Mouse (Mus musculus): ENCODE results near the gene Ppp2r5e. TPM values are rescaled to one million over a fixed set of nuclear protein-coding genes. Genes with fewer than 3 reads are reported as not detected.

The Ppp2r5e gene
- polyA plus RNA-seq, 1 experiment = 16.9 TPM

GRCm38 (mm10) chr12:75528857-75529808 is 66.9 kb downstream of the Ppp2r5e start:
- no peak overlapping the region for H3K27ac ChIP-seq (ENCODE audit: control insufficient read depth, insufficient read depth, low read depth, low read length, poor library complexity)
- H3K4me3 ChIP-seq (replicated peaks; ENCODE audit: control insufficient read depth, low read depth, low read length) = no peak overlapping the region
- TF ChIP-seq CTCF (IDR thresholded peaks at IDR 0.05; ENCODE audit: control insufficient read depth, insufficient read depth, low read length) (no peak), POLR2A (IDR thresholded peaks at IDR 0.05; ENCODE audit: borderline replicate concordance, control insufficient read depth, low read depth, low read length) (no peak)
- H3K4me1 ChIP-seq (ENCODE audit: control insufficient read depth, insufficient read depth, low read length) = peaks cover 1% of the 10 kb centered on the region; the same call in 1 of the 2 replicates
- 66% methylated on average over 7 of the region's 7 CpGs for WGBS

GRCm38 (mm10) chr12:75528300-75528699 is 67.7 kb downstream of the Ppp2r5e start:
- WGBS = 95% methylated on average over 1 of the region's 1 CpGs
- H3K27ac ChIP-seq (ENCODE audit: control insufficient read depth, insufficient read depth, low read depth, low read length, poor library complexity) = no peak overlapping the region
- H3K4me3 ChIP-seq (replicated peaks; ENCODE audit: control insufficient read depth, low read depth, low read length) = no peak overlapping the region
- peaks cover 1% of the 10 kb centered on the region; the same call in 1 of the 2 replicates for H3K4me1 ChIP-seq (ENCODE audit: control insufficient read depth, insufficient read depth, low read length)
- TF ChIP-seq POLR2A (IDR thresholded peaks at IDR 0.05; ENCODE audit: borderline replicate concordance, control insufficient read depth, low read depth, low read length) = no peak
- no peak for TF ChIP-seq CTCF (IDR thresholded peaks at IDR 0.05; ENCODE audit: control insufficient read depth, insufficient read depth, low read length)

DNA sequence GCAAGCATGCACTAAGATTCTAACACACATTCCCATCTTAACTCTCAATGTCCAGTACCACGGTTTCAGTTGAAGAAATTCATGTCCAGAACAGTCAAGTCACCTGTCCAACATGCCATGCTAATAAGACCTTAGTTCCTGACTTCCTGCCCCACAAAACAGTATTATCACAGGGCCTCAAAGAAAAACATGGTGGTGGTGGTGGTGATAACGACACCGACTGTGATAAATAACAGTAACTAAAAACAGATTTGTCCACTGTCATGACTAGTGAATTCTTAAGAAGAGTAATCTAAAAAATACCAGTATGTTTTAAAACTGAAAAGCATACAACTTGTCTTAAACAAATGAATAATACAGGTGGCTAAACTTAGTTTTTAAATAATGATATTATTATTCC is 71.8 kb downstream of the Ppp2r5e start:
- Histone ChIP-seq H3K4me1 (ENCODE audit: control insufficient read depth, insufficient read depth, low read length) (peaks cover 1% of the 10 kb centered on the region; the same call in 1 of the 2 replicates), H3K4me3 (replicated peaks; ENCODE audit: control insufficient read depth, low read depth, low read length) (no peak overlapping the region), H3K27ac (ENCODE audit: control insufficient read depth, insufficient read depth, low read depth, low read length, poor library complexity) (no peak overlapping the region)
- 77% methylated on average over 3 of the region's 3 CpGs for WGBS
- TF ChIP-seq CTCF (IDR thresholded peaks at IDR 0.05; ENCODE audit: control insufficient read depth, insufficient read depth, low read length) (no peak), POLR2A (IDR thresholded peaks at IDR 0.05; ENCODE audit: borderline replicate concordance, control insufficient read depth, low read depth, low read length) (no peak)

DNA sequence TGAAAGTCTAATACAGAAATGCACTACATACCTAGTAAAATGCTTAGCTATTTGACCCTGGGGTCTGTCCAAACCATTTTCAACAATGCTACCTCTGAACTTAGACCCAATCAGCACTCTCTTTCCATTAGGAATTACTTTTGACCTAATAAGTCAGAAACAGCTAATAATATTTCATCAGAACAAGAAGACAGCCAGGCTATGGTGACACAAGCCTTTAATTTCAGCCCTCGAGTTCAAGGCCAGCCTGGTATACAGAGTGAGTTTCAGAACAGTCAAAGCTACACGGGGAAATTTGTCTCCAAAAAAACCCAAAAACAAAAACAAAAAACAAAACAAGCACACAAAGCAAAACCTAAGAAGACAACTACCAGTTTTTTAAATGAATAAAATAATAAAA is 73.1 kb downstream of the Ppp2r5e start:
- no peak overlapping the region for H3K4me3 ChIP-seq (replicated peaks; ENCODE audit: control insufficient read depth, low read depth, low read length)
- TF ChIP-seq CTCF (IDR thresholded peaks at IDR 0.05; ENCODE audit: control insufficient read depth, insufficient read depth, low read length) (no peak), POLR2A (IDR thresholded peaks at IDR 0.05; ENCODE audit: borderline replicate concordance, control insufficient read depth, low read depth, low read length) (no peak)
- H3K4me1 ChIP-seq (ENCODE audit: control insufficient read depth, insufficient read depth, low read length) = no peaks in the 10 kb centered on the region; the same call in 1 of the 2 replicates
- no peak overlapping the region for H3K27ac ChIP-seq (ENCODE audit: control insufficient read depth, insufficient read depth, low read depth, low read length, poor library complexity)
- 78% methylated on average over 2 of the region's 2 CpGs for WGBS

GRCm38 (mm10) chr12:75522360-75522759 is 73.7 kb downstream of the Ppp2r5e start:
- no peak for TF ChIP-seq CTCF (IDR thresholded peaks at IDR 0.05; ENCODE audit: control insufficient read depth, insufficient read depth, low read length)
- TF ChIP-seq POLR2A (IDR thresholded peaks at IDR 0.05; ENCODE audit: borderline replicate concordance, control insufficient read depth, low read depth, low read length) = no peak
- WGBS = 77% methylated on average over 2 of the region's 2 CpGs
- H3K27ac ChIP-seq (ENCODE audit: control insufficient read depth, insufficient read depth, low read depth, low read length, poor library complexity) = no peak overlapping the region
- no peaks in the 10 kb centered on the region; the same call in 1 of the 2 replicates for H3K4me1 ChIP-seq (ENCODE audit: control insufficient read depth, insufficient read depth, low read length)
- H3K4me3 ChIP-seq (replicated peaks; ENCODE audit: control insufficient read depth, low read depth, low read length) = no peak overlapping the region

- no peak for TF ChIP-seq CTCF (IDR thresholded peaks at IDR 0.05; ENCODE audit: control insufficient read depth, insufficient read depth, low read length)
- no peak for TF ChIP-seq POLR2A (IDR thresholded peaks at IDR 0.05; ENCODE audit: borderline replicate concordance, control insufficient read depth, low read depth, low read length)
- Histone ChIP-seq H3K4me1 (ENCODE audit: control insufficient read depth, insufficient read depth, low read length) (no peaks in the 10 kb centered on the region), H3K4me3 (replicated peaks; ENCODE audit: control insufficient read depth, low read depth, low read length) (no peak overlapping the region), H3K27ac (ENCODE audit: control insufficient read depth, insufficient read depth, low read depth, low read length, poor library complexity) (no peak overlapping the region)
- 78% methylated on average over 3 of the region's 3 CpGs for WGBS
These were observed 75.7 kb downstream of the Ppp2r5e start for GRCm38 (mm10) chr12:75520395-75520794.

- H3K4me3 ChIP-seq (replicated peaks; ENCODE audit: control insufficient read depth, low read depth, low read length) = no peak overlapping the region
- H3K4me1 ChIP-seq (ENCODE audit: control insufficient read depth, insufficient read depth, low read length) = no peaks in the 10 kb centered on the region
- 89% methylated on average over 10 of the region's 10 CpGs for WGBS
- TF ChIP-seq CTCF (IDR thresholded peaks at IDR 0.05; ENCODE audit: control insufficient read depth, insufficient read depth, low read length) (no peak), POLR2A (IDR thresholded peaks at IDR 0.05; ENCODE audit: borderline replicate concordance, control insufficient read depth, low read depth, low read length) (no peak)
- H3K27ac ChIP-seq (ENCODE audit: control insufficient read depth, insufficient read depth, low read depth, low read length, poor library complexity) = no peak overlapping the region
These were observed 76.7 kb downstream of the Ppp2r5e start for GRCm38 (mm10) chr12:75519181-75519940.

Measured in bone marrow, adult 2 months (tissue).